Mouse (Mus musculus): ENCODE data around the gene Tgfb3. TPM values are rescaled to one million over a fixed set of nuclear protein-coding genes. Genes with fewer than 3 reads are reported as not detected.
A peak's percentile ranks its signal among the peaks of the same experiment; 100 is the strongest.

Tgfb3 gene
- 8.5 and 9.7 TPM in 2 replicates for polyA plus RNA-seq (2016; fragmentation: Nextera tagmentation; extraction: Ambion mirVana)

DNA sequence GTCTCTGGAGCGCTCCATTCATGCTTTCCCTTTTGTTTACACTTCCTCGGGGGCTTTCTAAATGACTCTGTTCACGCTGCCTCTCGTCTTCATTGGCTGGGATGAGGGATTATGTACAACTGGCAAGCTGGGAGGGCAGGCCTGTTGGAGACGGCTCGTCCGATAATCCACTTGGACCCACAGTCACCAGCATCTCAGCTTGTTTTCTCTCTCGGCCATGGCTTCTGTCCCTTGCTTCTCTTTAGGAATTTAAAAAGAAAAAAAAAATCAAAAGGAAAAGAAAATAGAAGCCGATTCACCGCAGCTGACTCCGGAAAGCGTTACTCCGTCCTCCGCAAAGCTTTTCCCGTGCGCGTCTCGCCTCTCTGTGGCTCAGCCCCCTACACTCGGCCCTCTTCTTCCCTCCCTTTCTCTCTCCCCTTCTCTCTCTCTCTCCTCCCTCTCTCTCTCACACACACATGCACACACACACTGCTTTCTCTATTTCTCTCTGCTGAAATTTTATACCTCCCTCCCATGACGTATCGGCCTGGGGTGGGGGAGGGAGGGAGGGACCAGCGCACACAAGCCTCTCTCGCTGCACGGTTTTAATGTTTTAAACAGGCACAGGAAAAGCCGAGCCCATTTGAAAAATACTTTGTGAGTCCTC is at the start of gene Tgfb3:
Gene Tgfb3, minus strand, starts transcription at position 489 of the 649 bp plus-strand sequence.
- peak; percentile 57 for ATAC-seq (ENCODE audit: low FRiP score)
- no peaks in the 10 kb centered on the region for H3K36me3 ChIP-seq (replicated peaks)
- 1% methylated on average over 25 of the region's 25 CpGs for WGBS
- peaks cover 28% of the 10 kb centered on the region for H3K4me1 ChIP-seq
- peak within 1 kb of the TSS; percentile 68 for H3K9ac ChIP-seq
- H3K27ac ChIP-seq, result peak within 1 kb of the TSS; percentile 75
- no peaks in the 10 kb centered on the region for H3K9me3 ChIP-seq
- peak within 1 kb of the TSS; percentile 52 for H3K4me3 ChIP-seq (replicated peaks)
- H3K4me2 ChIP-seq, result peak within 1 kb of the TSS; percentile 75
- H3K27me3 ChIP-seq, result peaks cover 43% of the 10 kb centered on the region

DNA sequence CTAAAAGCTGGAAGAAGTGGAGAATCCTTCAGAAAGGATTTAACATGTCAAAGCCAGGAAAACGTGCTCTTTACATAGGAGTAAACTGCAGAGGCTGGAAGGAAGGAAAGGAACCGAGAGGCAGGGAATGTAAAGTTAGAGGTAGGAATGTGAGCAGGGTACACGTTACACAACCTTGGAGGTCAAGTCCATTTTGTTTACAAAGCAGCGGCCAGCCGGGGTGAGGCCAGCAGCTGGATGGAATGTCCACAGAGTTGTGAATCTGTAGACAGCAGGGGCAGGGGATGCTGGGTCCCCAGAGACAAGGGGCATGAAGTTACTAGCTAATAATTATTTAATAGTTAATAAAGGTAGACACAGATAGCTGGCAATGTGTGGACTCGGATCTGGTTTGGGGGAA is 49.3 kb upstream of the Tgfb3 start:
- Histone ChIP-seq H3K36me3 (replicated peaks) (no peaks in the 10 kb centered on the region), H3K9me3 (no peaks in the 10 kb centered on the region), H3K4me3 (replicated peaks) (no peak overlapping the region), H3K9ac (no peak overlapping the region), H3K4me1 (0 out of 2 replicates have a peak, but pooled peaks cover 3% of the 10 kb centered on the region), H3K27ac (no peak overlapping the region), H3K27me3 (no peaks in the 10 kb centered on the region), H3K4me2 (no peak overlapping the region)
- ATAC-seq (ENCODE audit: low FRiP score), result no peak
- 86% methylated on average over 6 of the region's 6 CpGs for WGBS

DNA sequence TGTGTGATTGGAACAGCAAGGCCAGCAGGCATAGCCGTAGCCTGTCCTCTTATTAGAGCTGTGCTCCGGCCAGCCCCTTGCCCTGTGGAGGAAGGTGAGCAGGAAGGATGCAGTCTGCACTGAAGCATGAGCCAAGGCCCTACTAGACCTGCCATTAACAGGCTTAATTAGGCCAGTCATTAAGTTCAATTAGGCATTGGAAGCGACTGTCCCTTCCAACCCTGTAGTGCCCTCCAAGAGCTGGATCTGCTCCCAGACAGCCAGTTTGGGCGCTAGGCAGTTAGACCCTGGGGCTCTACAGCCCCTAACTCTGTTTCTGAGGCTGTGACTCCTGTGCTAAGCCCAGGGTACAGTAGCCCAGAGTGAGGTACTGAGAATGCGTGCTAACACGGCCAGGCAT is 45.2 kb upstream of the Tgfb3 start:
- no peaks in the 10 kb centered on the region for H3K9me3 ChIP-seq
- WGBS, result 84% methylated on average over 6 of the region's 6 CpGs
- H3K27ac ChIP-seq, result no peak overlapping the region

GRCm38 (mm10) chr12:86116295-86116835 is 37.5 kb upstream of the Tgfb3 start:
- Histone ChIP-seq H3K27me3 (no peaks in the 10 kb centered on the region), H3K9me3 (no peaks in the 10 kb centered on the region), H3K4me3 (replicated peaks) (no peak overlapping the region), H3K9ac (no peak overlapping the region), H3K4me2 (no peak overlapping the region), H3K27ac (no peak overlapping the region), H3K36me3 (replicated peaks) (no peaks in the 10 kb centered on the region), H3K4me1 (no peaks in the 10 kb centered on the region)
- ATAC-seq (ENCODE audit: low FRiP score), result no peak
- WGBS, result 84% methylated on average over 15 of the region's 15 CpGs

More for the DNA sequence above, 45.2 kb upstream of the Tgfb3 start:
- no peaks in the 10 kb centered on the region for H3K36me3 ChIP-seq (replicated peaks)
- no peak for ATAC-seq (ENCODE audit: low FRiP score)
- H3K4me1 ChIP-seq, result no peaks in the 10 kb centered on the region
- no peaks in the 10 kb centered on the region for H3K27me3 ChIP-seq
- H3K9ac ChIP-seq, result no peak overlapping the region
- H3K4me3 ChIP-seq (replicated peaks), result no peak overlapping the region
- no peak overlapping the region for H3K4me2 ChIP-seq

- no peak for ATAC-seq (ENCODE audit: low FRiP score)
- H3K36me3 ChIP-seq (replicated peaks), result no peaks in the 10 kb centered on the region
- H3K27ac ChIP-seq, result no peak overlapping the region
- H3K9ac ChIP-seq, result no peak overlapping the region
- no peak overlapping the region for H3K4me2 ChIP-seq
- H3K4me3 ChIP-seq (replicated peaks), result no peak overlapping the region
- H3K9me3 ChIP-seq, result no peaks in the 10 kb centered on the region
- WGBS, result 91% methylated on average over 2 of the region's 2 CpGs
- 0 out of 2 replicates have a peak, but pooled peaks cover 4% of the 10 kb centered on the region for H3K27me3 ChIP-seq
- no peaks in the 10 kb centered on the region for H3K4me1 ChIP-seq
Observed at GRCm38 (mm10) chr12:86110637-86111036, 31.8 kb upstream of the Tgfb3 start.

GRCm38 (mm10) chr12:86109531-86109930 is 30.7 kb upstream of the Tgfb3 start:
- 90% methylated on average over 4 of the region's 4 CpGs for WGBS
- no peak for ATAC-seq (ENCODE audit: low FRiP score)
- H3K4me3 ChIP-seq (replicated peaks), result no peak overlapping the region

DNA sequence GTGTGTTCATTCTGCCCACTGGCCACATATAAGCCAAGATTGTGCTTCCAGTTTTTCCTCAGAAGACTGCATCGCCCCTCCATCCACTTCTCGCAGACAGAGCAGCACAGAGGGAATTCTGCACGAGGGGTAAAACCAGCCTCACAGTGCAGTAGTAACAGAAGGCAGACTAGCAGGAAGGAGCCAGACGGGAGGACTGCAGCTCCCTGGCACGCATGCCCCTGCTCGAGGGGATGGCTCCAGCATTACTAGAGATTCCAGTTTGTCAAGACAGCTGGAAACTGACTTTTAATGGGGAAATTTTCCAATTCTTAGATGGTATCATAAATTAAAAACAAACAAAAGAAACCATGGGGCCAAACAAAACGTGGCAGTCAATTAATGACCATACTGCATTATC is 28.8 kb upstream of the Tgfb3 start:
- no peaks in the 10 kb centered on the region for H3K9me3 ChIP-seq
- no peak overlapping the region for H3K4me2 ChIP-seq
- ATAC-seq (ENCODE audit: low FRiP score), result no peak
- H3K4me1 ChIP-seq, result peaks cover 20% of the 10 kb centered on the region
- H3K27me3 ChIP-seq, result peaks cover 14% of the 10 kb centered on the region; the same call in 1 of the 2 replicates
- H3K36me3 ChIP-seq (replicated peaks), result no peaks in the 10 kb centered on the region
- H3K4me3 ChIP-seq (replicated peaks), result no peak overlapping the region
- no peak overlapping the region for H3K9ac ChIP-seq
- no peak overlapping the region for H3K27ac ChIP-seq
- WGBS, result 87% methylated on average over 7 of the region's 7 CpGs

More at GRCm38 (mm10) chr12:86109531-86109930, 30.7 kb upstream of the Tgfb3 start:
- peaks cover under 1% of the 10 kb centered on the region; the same call in 1 of the 2 replicates for H3K4me1 ChIP-seq
- H3K9me3 ChIP-seq, result no peaks in the 10 kb centered on the region
- H3K27ac ChIP-seq, result no peak overlapping the region
- H3K36me3 ChIP-seq (replicated peaks), result no peaks in the 10 kb centered on the region
- H3K9ac ChIP-seq, result no peak overlapping the region
- peaks cover 14% of the 10 kb centered on the region; the same call in 1 of the 2 replicates for H3K27me3 ChIP-seq
- no peak overlapping the region for H3K4me2 ChIP-seq

- H3K4me3 ChIP-seq (replicated peaks), result no peak overlapping the region
- no peaks in the 10 kb centered on the region for H3K36me3 ChIP-seq (replicated peaks)
- H3K9ac ChIP-seq, result no peak overlapping the region
- H3K27ac ChIP-seq, result no peak overlapping the region
- H3K27me3 ChIP-seq, result peaks cover 14% of the 10 kb centered on the region; the same call in 1 of the 2 replicates
- ATAC-seq (ENCODE audit: low FRiP score), result no peak
- WGBS, result 92% methylated on average over 9 of the region's 9 CpGs
- H3K4me2 ChIP-seq, result no peak overlapping the region
- peaks cover 23% of the 10 kb centered on the region for H3K4me1 ChIP-seq
- no peaks in the 10 kb centered on the region for H3K9me3 ChIP-seq
Observed at GRCm38 (mm10) chr12:86106086-86106485, 27.2 kb upstream of the Tgfb3 start.

DNA sequence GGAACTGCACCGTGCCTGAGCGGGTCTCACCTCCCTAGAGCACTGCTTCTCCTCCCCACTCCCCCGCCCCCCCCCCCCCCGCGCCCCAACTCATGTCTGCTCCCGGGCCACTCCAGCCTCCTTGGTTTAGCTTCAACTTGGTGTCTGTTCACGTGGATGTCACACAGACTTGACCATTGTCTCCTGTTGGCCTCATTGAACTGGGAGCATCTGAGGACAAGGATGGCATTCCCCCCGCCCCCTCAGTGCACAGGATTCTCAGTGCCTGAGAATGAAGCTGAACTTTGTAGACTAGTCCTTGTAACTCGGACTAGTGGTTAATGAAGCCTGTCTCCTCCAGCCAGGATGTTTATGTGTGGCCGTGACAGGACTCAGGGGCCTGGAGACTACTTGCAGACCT is 26.7 kb upstream of the Tgfb3 start:
- Histone ChIP-seq H3K4me1 (peaks cover 23% of the 10 kb centered on the region), H3K27ac (no peak overlapping the region), H3K9ac (no peak overlapping the region), H3K4me3 (replicated peaks) (no peak overlapping the region), H3K36me3 (replicated peaks) (no peaks in the 10 kb centered on the region), H3K9me3 (no peaks in the 10 kb centered on the region), H3K27me3 (peaks cover 16% of the 10 kb centered on the region), H3K4me2 (no peak overlapping the region)
- 82% methylated on average over 9 of the region's 10 CpGs for WGBS
- no peak for ATAC-seq (ENCODE audit: low FRiP score)

DNA sequence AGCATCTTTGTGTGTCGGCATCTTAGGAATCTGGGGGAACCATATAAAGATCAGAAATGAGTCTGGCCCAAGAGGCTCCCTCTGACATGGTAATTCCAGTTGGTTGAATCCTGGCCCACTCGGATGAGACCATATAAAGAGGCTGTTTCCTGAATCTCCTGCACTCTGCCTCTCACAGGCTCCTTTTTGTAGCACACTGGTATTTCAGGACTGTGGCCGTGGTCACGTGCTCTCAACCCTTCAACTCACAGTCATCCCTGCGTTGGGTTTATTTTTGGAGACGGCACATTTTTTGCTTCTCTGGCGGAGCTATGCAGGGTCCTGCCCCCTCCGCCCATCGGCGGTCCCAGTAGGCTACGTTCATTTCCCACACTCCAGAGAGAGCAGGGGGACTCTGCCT is 25.5 kb upstream of the Tgfb3 start:
- H3K9ac ChIP-seq, result no peak overlapping the region
- no peak overlapping the region for H3K27ac ChIP-seq
- H3K4me1 ChIP-seq, result peaks cover 23% of the 10 kb centered on the region
- H3K9me3 ChIP-seq, result no peaks in the 10 kb centered on the region
- WGBS, result 83% methylated on average over 11 of the region's 11 CpGs
- no peak for ATAC-seq (ENCODE audit: low FRiP score)
- no peak overlapping the region for H3K4me2 ChIP-seq
- H3K36me3 ChIP-seq (replicated peaks), result 0 out of 2 replicates have a peak, but pooled peaks cover 2% of the 10 kb centered on the region
- H3K4me3 ChIP-seq (replicated peaks), result no peak overlapping the region
- peaks cover 17% of the 10 kb centered on the region for H3K27me3 ChIP-seq

- H3K4me2 ChIP-seq, result peak overlapping the region; percentile 1; the same call in 1 of the 2 replicates
- no peaks in the 10 kb centered on the region for H3K9me3 ChIP-seq
- no peak for ATAC-seq (ENCODE audit: low FRiP score)
Observed at GRCm38 (mm10) chr12:86103852-86104251, 25.0 kb upstream of the Tgfb3 start.

DNA sequence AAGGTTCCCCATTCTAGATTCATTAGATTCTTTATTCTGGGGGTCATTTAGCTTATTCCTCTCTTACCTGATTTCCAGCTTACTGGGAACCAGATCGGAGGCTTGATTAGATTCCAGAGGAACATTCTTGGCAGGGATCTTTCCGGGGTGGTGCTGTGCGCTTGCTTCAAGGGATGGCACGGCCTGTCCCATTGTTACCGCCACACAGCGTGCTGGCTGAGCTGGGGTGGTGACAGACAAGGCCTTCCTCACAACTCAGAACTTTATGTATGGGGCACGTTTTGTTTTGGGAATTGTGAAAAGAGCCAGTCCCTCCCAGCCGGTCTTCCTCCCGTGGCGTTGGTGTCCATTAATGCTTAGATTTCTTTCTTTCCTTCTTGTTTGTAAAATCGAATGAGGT is 24.6 kb upstream of the Tgfb3 start:
- no peak for ATAC-seq (ENCODE audit: low FRiP score)
- 0 out of 2 replicates have a peak overlapping the region, but pooled peaks have one; percentile 1 for H3K4me2 ChIP-seq

More at GRCm38 (mm10) chr12:86103852-86104251, 25.0 kb upstream of the Tgfb3 start:
- Histone ChIP-seq H3K36me3 (replicated peaks) (0 out of 2 replicates have a peak, but pooled peaks cover 2% of the 10 kb centered on the region), H3K4me3 (replicated peaks) (no peak overlapping the region), H3K27me3 (peaks cover 17% of the 10 kb centered on the region), H3K27ac (no peak overlapping the region; the same call in 1 of the 2 replicates), H3K9ac (no peak overlapping the region), H3K4me1 (peaks cover 23% of the 10 kb centered on the region)
- 43% methylated on average over 8 of the region's 8 CpGs for WGBS

More for the DNA sequence above, 24.6 kb upstream of the Tgfb3 start:
- Histone ChIP-seq H3K9me3 (no peaks in the 10 kb centered on the region), H3K27me3 (peaks cover 17% of the 10 kb centered on the region), H3K4me1 (peaks cover 23% of the 10 kb centered on the region), H3K4me3 (replicated peaks) (no peak overlapping the region), H3K36me3 (replicated peaks) (0 out of 2 replicates have a peak, but pooled peaks cover 2% of the 10 kb centered on the region), H3K27ac (0 out of 2 replicates have a peak overlapping the region, but pooled peaks have one; percentile 25), H3K9ac (no peak overlapping the region)
- WGBS, result 32% methylated on average over 11 of the region's 11 CpGs

All from forebrain, embryonic 12.5 days (tissue).